Mouse (Mus musculus): ENCODE results near the gene Xrcc5.

- TF ChIP-seq CTCF (IDR thresholded peaks at IDR 0.05; ENCODE audit: low read depth, low read length): no peak
- no peak for TF ChIP-seq POLR2A (IDR thresholded peaks at IDR 0.05; ENCODE audit: extremely low read depth, insufficient read depth, low read length)
These were observed 114.9 kb downstream of the Xrcc5 start for GRCm38 (mm10) chr1:72422121-72422520.

Measured in liver, adult 2 months (tissue).